Comparison of ENCODE assay signal across 8 mouse cellular contexts in genomic region chr11:117949392-117950091, GRCm38 (mm10). TPM values are rescaled to one million over a fixed set of nuclear protein-coding genes. Genes with fewer than 3 reads are reported as not detected.
DNase-seq lines count a peak whose midpoint lies in the region; ATAC-seq and TF ChIP-seq lines count a peak whose summit lies in the region.

No protein-coding gene starts in this region.

- H3K4me3 ChIP-seq in lung, embryonic 14.5 days (ENCODE audit: low read depth, low read length): peak overlapping the region; percentile 30
- peak overlapping the region; percentile 24 for H3K4me3 ChIP-seq in olfactory bulb, adult 2 months (ENCODE audit: insufficient read depth, low read depth, low read length)

- no peaks in the 10 kb centered on the region for H3K9me3 ChIP-seq in lung, embryonic 14.5 days (ENCODE audit: low read depth, low read length)

- 0 out of 2 replicates have a peak, but pooled peaks cover 9% of the 10 kb centered on the region for H3K4me1 ChIP-seq in lung, embryonic 14.5 days (ENCODE audit: insufficient read depth)
- H3K4me1 ChIP-seq in olfactory bulb, adult 2 months (ENCODE audit: control insufficient read depth, insufficient read depth, low read length): peaks cover 24% of the 10 kb centered on the region

- no peaks in the 10 kb centered on the region for H3K36me3 ChIP-seq in lung, embryonic 14.5 days (ENCODE audit: insufficient read depth)

- peak overlapping the region; percentile 73 for H3K4me2 ChIP-seq in lung, embryonic 14.5 days

- TF ChIP-seq POLR2A in olfactory bulb, adult 2 months (IDR thresholded peaks at IDR 0.05; ENCODE audit: insufficient read depth, low read depth, low read length): no peak

- H3K27ac ChIP-seq in lung, embryonic 14.5 days (ENCODE audit: low read depth): peak overlapping the region; percentile 40; the same call in 1 of the 2 replicates
- no peak overlapping the region for H3K27ac ChIP-seq in olfactory bulb, adult 2 months (ENCODE audit: insufficient read depth, low read depth, low read length)

- H3K9ac ChIP-seq in lung, embryonic 14.5 days: peak overlapping the region; percentile 49

- WGBS in lung, embryonic 14.5 days: under 1% methylated on average over 49 of the region's 49 CpGs
- 12% methylated on average over 49 of the region's 49 CpGs for WGBS in olfactory bulb, adult 2 months

- peak; percentile 19 for DNase-seq in layer of hippocampus, adult 9-11 months
- DNase-seq in layer of hippocampus, adult 8-10 months (ENCODE audit: low spot score in 2 of 2): no peak
- peak; percentile 82 for DNase-seq in embryo, embryonic 9.5 days (ENCODE audit: extremely low spot score)
- DNase-seq in heart, adult 8-10 months (ENCODE audit: low spot score): peak; percentile 87
- peak; percentile 68 for DNase-seq in kidney, adult 18-20 months
- peak; percentile 93 for DNase-seq in lung, embryonic 14.5 days
- no peak for DNase-seq in frontal cortex, postnatal 14 days (ENCODE audit: low spot score in 2 of 2)

- H3K27me3 ChIP-seq in lung, embryonic 14.5 days (ENCODE audit: insufficient read depth, low read length): no peaks in the 10 kb centered on the region

- TF ChIP-seq CTCF in lung, embryonic 14.5 days (IDR thresholded peaks at IDR 0.05; ENCODE audit: low read depth): peak; percentile 29; the same call in 1 of the 2 replicates
- peak; percentile 26; the same call in 1 of the 2 replicates for TF ChIP-seq CTCF in olfactory bulb, adult 2 months (IDR thresholded peaks at IDR 0.05; ENCODE audit: insufficient read depth, low read depth, low read length)

- ATAC-seq in lung, embryonic 14.5 days (ENCODE audit: insufficient read depth): peak; percentile 91

RNA-seq across cellular contexts. Expression of gene Socs3, which starts 20.3 kb away (rescaled TPM):
- 1 to 10 TPM in 3 of 4 experiments, under 1 TPM in 1; 0.81 to 7.9 (median 3.3) TPM for total RNA-seq in layer of hippocampus, adult 8-10 months (2022)
- total RNA-seq in heart, adult 8-10 months (2022): 1 to 10 TPM; 3.8 to 6.2 (median 4.7) TPM
- 5.4 and 6.4 TPM in 2 replicates for polyA plus RNA-seq in lung, embryonic 14.5 days (2014; fragmentation: Nextera tagmentation; extraction: Ambion mirVana)
- polyA plus RNA-seq in olfactory bulb, adult 2 months (2012; ENCODE audit: insufficient read depth, insufficient read length, low replicate concordance, missing spikeins): not detected in 2 replicates

RNA-seq across cellular contexts. Expression of gene Pgs1, which starts 36.5 kb away (rescaled TPM):
- 10 to 100 TPM; 71.3 to 80.4 (median 78.8) TPM for total RNA-seq in layer of hippocampus, adult 8-10 months (2022)
- 10 to 100 TPM; 16.4 to 20.6 (median 19.2) TPM for total RNA-seq in heart, adult 8-10 months (2022)
- 35.8 and 40.8 TPM in 2 replicates for polyA plus RNA-seq in lung, embryonic 14.5 days (2014; fragmentation: Nextera tagmentation; extraction: Ambion mirVana)
- not detected in 2 replicates for polyA plus RNA-seq in olfactory bulb, adult 2 months (2012; ENCODE audit: insufficient read depth, insufficient read length, low replicate concordance, missing spikeins)

Comparison
In these comparisons a context has a peak if more than half of its experiments do, and no peak if none do; other contexts are left out.
1. DNase-seq: peak in layer of hippocampus, adult 9-11 months (single experiment), embryo, embryonic 9.5 days (single experiment), heart, adult 8-10 months (single experiment), kidney, adult 18-20 months (single experiment) and lung, embryonic 14.5 days (single experiment); none in layer of hippocampus, adult 8-10 months (0 of 2) and frontal cortex, postnatal 14 days (0 of 2).